13 mouse cellular contexts compared by ENCODE assay signal in genomic region chr11:60709481-60710465, GRCm38 (mm10). TPM values are rescaled to one million over a fixed set of nuclear protein-coding genes. Genes with fewer than 3 reads are reported as not detected.
DNase-seq lines count a peak whose midpoint lies in the region; ATAC-seq and TF ChIP-seq lines count a peak whose summit lies in the region.
"Had no signal": no experiment of that assay in that cellular context is flagged by ENCODE, and none has a peak within 500 bp of the region (broad histone marks: within the 10 kb centered on the region; RNA-seq: fewer than 3 reads in every experiment).

No protein-coding gene starts in this region.

- no peak for TF ChIP-seq POLR2A in lung, adult 2 months (IDR thresholded peaks at IDR 0.05; ENCODE audit: borderline replicate concordance, extremely low read depth, low read depth, low read length)

- WGBS in lung, adult 2 months = 89% methylated on average over 45 of the region's 45 CpGs

- no peak overlapping the region for H3K4me3 ChIP-seq in lung, adult 2 months (replicated peaks; ENCODE audit: extremely low read depth, low read depth, low read length)
- H3K4me3 ChIP-seq: heart, embryonic 10.5 days; hindbrain, embryonic 10.5 days; liver, embryonic 12.5 days; neural tube, embryonic 13.5 days had no signal

- intact Hi-C loops in heart, postnatal 14 days (cut with DNase I) = loop anchor here (2.0 kb wide), 1 partner anchor 15 kb away; no protein-coding TSS in a partner anchor

- TF ChIP-seq CTCF in lung, adult 2 months (IDR thresholded peaks at IDR 0.05; ENCODE audit: insufficient read depth, low read length) = no peak

- DNase-seq in adrenal gland, postnatal 14 days = peak; percentile 6
- DNase-seq in adrenal gland, postnatal 4 days (ENCODE audit: low spot score in 2 of 2) = no peak
- peak; percentile 3 for DNase-seq in heart, postnatal 4 days
- DNase-seq in heart, postnatal 14 days = no peak
- peak; percentile 2 for DNase-seq in lung, adult 2 months
- no peak for DNase-seq in lung, postnatal 25 days (ENCODE audit: low spot score)
- peak; percentile 3 to 11 for DNase-seq in cerebellum, postnatal 25 days
- DNase-seq: spleen, adult 18-20 months had no signal

- peaks cover 11% of the 10 kb centered on the region for H3K4me1 ChIP-seq in lung, adult 2 months (ENCODE audit: control insufficient read depth, insufficient read depth, low read length)
- H3K4me1 ChIP-seq: hindbrain, embryonic 10.5 days; liver, embryonic 12.5 days had no signal

- ATAC-seq in erythroblast, adult 5-6 weeks (replicated peaks; ENCODE audit: low FRiP score, poor library complexity, severe bottlenecking) = no peak
- ATAC-seq: liver, embryonic 12.5 days had no signal

RNA-seq across cellular contexts. Expression of gene Llgl1, which starts 10.2 kb away (rescaled TPM):
- 23.7 and 28.8 TPM in 2 replicates for total RNA-seq in adrenal gland, postnatal 14 days (2021)
- total RNA-seq in adrenal gland, postnatal 4 days (2021) = 10 to 100 TPM; 36.5 to 41.6 TPM
- total RNA-seq in heart, postnatal 4 days (2021) = 10 to 100 TPM; 26.6 to 28.4 TPM
- 10 to 100 TPM; 16.9 to 18.0 TPM for total RNA-seq in heart, postnatal 14 days (2021)
- 61.6 and 68.2 TPM in 2 replicates for polyA plus RNA-seq in lung, adult 2 months (2012; rRNA removed)
- total RNA-seq in erythroblast, adult 5-6 weeks (2015; ENCODE audit: low replicate concordance) = 3.8 and 5.6 TPM in 2 replicates
- 2.5 and 3.1 TPM in 2 replicates for total RNA-seq in erythroblast, adult 5-6 weeks (2017; ENCODE audit: low replicate concordance)

RNA-seq across cellular contexts. Expression of gene Flii, which starts 17.3 kb away (rescaled TPM):
- 126 and 137 TPM in 2 replicates for total RNA-seq in adrenal gland, postnatal 14 days (2021)
- 100 to 1,000 TPM; 128 to 129 TPM for total RNA-seq in adrenal gland, postnatal 4 days (2021)
- 100 to 1,000 TPM; 104 to 107 TPM for total RNA-seq in heart, postnatal 4 days (2021)
- 100 to 1,000 TPM; 106 to 112 TPM for total RNA-seq in heart, postnatal 14 days (2021)
- polyA plus RNA-seq in lung, adult 2 months (2012; rRNA removed) = 236 and 264 TPM in 2 replicates
- 26.9 and 54.8 TPM in 2 replicates for total RNA-seq in erythroblast, adult 5-6 weeks (2015; ENCODE audit: low replicate concordance)
- 32.3 and 66.9 TPM in 2 replicates for total RNA-seq in erythroblast, adult 5-6 weeks (2017; ENCODE audit: low replicate concordance)

RNA-seq across cellular contexts. Expression of gene Mief2, which starts 18.4 kb away (rescaled TPM):
- total RNA-seq in adrenal gland, postnatal 14 days (2021) = 30.8 and 36.0 TPM in 2 replicates
- 10 to 100 TPM; 26.6 to 28.0 TPM for total RNA-seq in adrenal gland, postnatal 4 days (2021)
- total RNA-seq in heart, postnatal 4 days (2021) = 10 to 100 TPM; 20.7 to 24.8 TPM
- 10 to 100 TPM; 28.0 to 28.5 TPM for total RNA-seq in heart, postnatal 14 days (2021)
- 22.3 and 25.4 TPM in 2 replicates for polyA plus RNA-seq in lung, adult 2 months (2012; rRNA removed)
- 0.84 TPM in 1 of 2 replicates, not detected in the other for total RNA-seq in erythroblast, adult 5-6 weeks (2015; ENCODE audit: low replicate concordance)
- 0.42 and 1.3 TPM in 2 replicates for total RNA-seq in erythroblast, adult 5-6 weeks (2017; ENCODE audit: low replicate concordance)

Comparison
In these comparisons a context has a peak if more than half of its experiments do, and no peak if none do; other contexts are left out.
1. DNase-seq: peak in adrenal gland, postnatal 14 days (single experiment), heart, postnatal 4 days (single experiment), lung, adult 2 months (single experiment) and cerebellum, postnatal 25 days (2 of 2); none in adrenal gland, postnatal 4 days (0 of 2), heart, postnatal 14 days (0 of 2) and lung, postnatal 25 days (single experiment).
2. RNA of gene Mief2, which starts 18.4 kb away (total RNA-seq): 30.8 to 36.0 TPM in adrenal gland, postnatal 14 days, 28.0 to 28.5 TPM in heart, postnatal 14 days, 26.6 to 28.0 TPM in adrenal gland, postnatal 4 days and 20.7 to 24.8 TPM in heart, postnatal 4 days; 0.42 to 1.3 TPM in erythroblast, adult 5-6 weeks; every median in the first group is over 4 times any median in the second.